Mouse (Mus musculus) liver, postnatal 0 days (tissue): ENCODE results near the gene Rpl18. TPM values are rescaled to one million over a fixed set of nuclear protein-coding genes. Genes with fewer than 3 reads are reported as not detected.

ENCODE experiments used
- ATAC-seq: fragments of 200-750 bp; cut with Nextera tagmentation; 2 replicates; pipeline ENCODE4 v1.8.0; 2017; ENCODE audit warnings: mild to moderate bottlenecking, moderate library complexity
- DNase-seq: peaks from one replicate; pipeline ENCODE4 v3.0.0-alpha.2; 2016
- H3K27ac ChIP-seq: fragments of 300-500 bp; sonication (generic); 2 replicates; pipeline ENCODE4 v1.5.1; 2014; ENCODE audit warnings: antibody characterized with exemption, moderate library complexity, mild to moderate bottlenecking, low read depth
- H3K27me3 ChIP-seq: fragments of 300-500 bp; sonication (generic); 2 replicates; pipeline ENCODE4 v1.6.1; 2014; ENCODE audit warnings: low read length, control low read depth, mixed read lengths; ENCODE audit not compliant: insufficient read depth
- H3K36me3 ChIP-seq: fragments of 300-500 bp; sonication (generic); replicated peaks from 2 replicates; pipeline ENCODE4 v1.6.1; 2014; ENCODE audit warnings: mild to moderate bottlenecking, control low read depth, low read length, moderate library complexity, mixed read lengths; ENCODE audit not compliant: insufficient read depth
- H3K4me1 ChIP-seq: fragments of 300-500 bp; sonication (generic); 2 replicates; pipeline ENCODE4 v1.6.1; 2014; ENCODE audit warnings: antibody characterized with exemption, mild to moderate bottlenecking, control low read depth; ENCODE audit not compliant: insufficient read depth
- H3K4me2 ChIP-seq: fragments of 300-500 bp; sonication (generic); 2 replicates; pipeline ENCODE4 v1.6.1; 2014; ENCODE audit warnings: low read depth, mild to moderate bottlenecking, low read length, moderate library complexity, mixed read lengths
- H3K4me3 ChIP-seq: fragments of 300-500 bp; sonication (generic); 2 replicates; pipeline ENCODE4 v1.5.1; 2014; ENCODE audit warnings: low read depth, low read length
- H3K9ac ChIP-seq: fragments of 300-500 bp; sonication (generic); replicated peaks from 2 replicates; pipeline ENCODE4 v1.6.1; 2014; ENCODE audit warnings: mild to moderate bottlenecking, moderate library complexity
- H3K9me3 ChIP-seq: fragments of 300-500 bp; sonication (generic); 2 replicates; pipeline ENCODE4 v1.6.1; 2016; ENCODE audit warnings: mild to moderate bottlenecking, control low read depth, low read length, mixed read lengths
- CTCF ChIP-seq: sonication (generic); IDR thresholded peaks from 2 replicates; pipeline ENCODE4 v1.5.1; 2016; ENCODE audit warnings: antibody characterized with exemption, low read depth
- EP300 ChIP-seq: IDR thresholded peaks from 2 replicates; pipeline ENCODE4 v1.6.1; 2016; ENCODE audit warnings: antibody characterized with exemption, low read depth, mild to moderate bottlenecking
- WGBS: fragments of 180-500 bp; shearing (Covaris S2); extraction: QIAGEN DNeasy Blood & Tissue Kit; methylation state at CpG from one replicate; pipeline ENCODE4 v1.1.7; 2014; ENCODE audit not compliant: insufficient replicate concordance; 5-methylcytosine and 5-hydroxymethylcytosine counted together
- polyA plus RNA-seq: library from polyadenylated mRNA; unstranded; fragments of >200 nt; fragmentation: Nextera tagmentation; extraction: Ambion mirVana; gene quantifications from 2 replicates; pipeline ENCODE4 v1.2.1, GENCODE M21; 2015

Rpl18 gene
- polyA plus RNA-seq, 1 experiment from 2014 or later, result 494 TPM

DNA sequence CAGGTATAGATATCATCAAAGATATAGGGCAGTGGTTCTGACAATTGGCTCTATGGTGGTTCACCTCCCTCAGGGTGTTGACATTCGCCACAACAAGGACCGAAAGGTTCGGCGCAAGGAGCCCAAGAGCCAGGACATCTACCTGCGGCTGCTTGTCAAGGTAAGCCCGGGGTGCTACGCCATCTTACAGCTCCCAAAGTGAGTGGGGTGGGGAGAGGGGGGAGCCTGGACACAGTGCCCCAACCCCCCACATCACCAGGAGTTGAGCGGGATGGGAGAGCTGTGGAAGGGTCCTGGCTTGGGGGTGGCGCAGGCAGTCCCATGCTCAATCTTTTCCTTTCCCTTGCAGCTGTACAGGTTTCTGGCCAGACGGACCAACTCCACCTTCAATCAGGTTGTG is 3.9 kb downstream of the Rpl18 start:
- peak overlapping the region; percentile 84 for H3K4me3 ChIP-seq
- peaks cover 21% of the 10 kb centered on the region for H3K36me3 ChIP-seq
- ATAC-seq (no peak), DNase-seq (no peak)
- H3K9me3 ChIP-seq, result no peaks in the 10 kb centered on the region
- peak overlapping the region; percentile 97 for H3K9ac ChIP-seq
- H3K27ac ChIP-seq, result peak overlapping the region; percentile 94; the same call in 1 of the 2 replicates
- WGBS, result 68% methylated on average over 10 of the region's 10 CpGs
- peak overlapping the region; percentile 89 for H3K4me2 ChIP-seq
- H3K4me1 ChIP-seq, result peaks cover 35% of the 10 kb centered on the region
- no peaks in the 10 kb centered on the region for H3K27me3 ChIP-seq
- no peak for TF ChIP-seq EP300
- TF ChIP-seq CTCF, result no peak

DNA sequence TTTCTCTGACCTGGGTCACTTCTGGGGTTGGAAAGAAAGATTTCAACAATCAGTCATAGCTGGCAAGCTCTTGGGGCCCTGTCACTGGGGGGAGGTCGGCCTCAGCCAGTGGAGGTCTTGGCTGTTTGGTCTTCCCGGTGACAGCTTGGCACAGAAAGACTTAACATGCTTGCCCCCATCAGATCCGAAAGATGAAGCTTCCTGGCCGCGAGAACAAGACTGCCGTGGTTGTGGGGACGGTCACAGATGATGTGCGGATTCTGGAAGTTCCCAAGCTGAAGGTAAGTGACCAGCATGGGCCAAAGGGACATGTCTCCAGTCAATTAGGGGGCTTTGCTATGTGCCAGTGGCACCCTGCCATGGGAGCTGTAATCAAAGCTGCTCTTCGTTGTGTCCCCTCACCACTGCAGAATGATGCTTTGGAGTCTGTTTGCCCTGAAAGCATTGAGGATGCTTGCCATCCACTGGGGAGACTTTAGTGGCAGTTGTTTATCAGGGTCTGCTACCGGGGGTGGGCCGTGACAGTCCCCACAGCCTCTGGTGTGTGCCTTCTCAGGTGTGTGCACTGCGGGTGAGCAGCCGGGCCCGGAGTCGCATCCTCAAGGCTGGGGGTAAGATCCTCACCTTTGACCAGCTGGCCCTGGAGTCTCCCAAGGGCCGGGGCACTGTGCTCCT is 4.6 kb downstream of the Rpl18 start:
- WGBS, result 88% methylated on average over 15 of the region's 16 CpGs
- Histone ChIP-seq H3K4me1 (peaks cover 28% of the 10 kb centered on the region), H3K36me3 (peaks cover 21% of the 10 kb centered on the region), H3K9me3 (no peaks in the 10 kb centered on the region), H3K27me3 (no peaks in the 10 kb centered on the region), H3K4me3 (no peak overlapping the region), H3K9ac (peak overlapping the region; percentile 97), H3K4me2 (peak overlapping the region; percentile 89), H3K27ac (no peak overlapping the region)
- DNase-seq (no peak), ATAC-seq (no peak)
- TF ChIP-seq EP300, result no peak
- no peak for TF ChIP-seq CTCF

DNA sequence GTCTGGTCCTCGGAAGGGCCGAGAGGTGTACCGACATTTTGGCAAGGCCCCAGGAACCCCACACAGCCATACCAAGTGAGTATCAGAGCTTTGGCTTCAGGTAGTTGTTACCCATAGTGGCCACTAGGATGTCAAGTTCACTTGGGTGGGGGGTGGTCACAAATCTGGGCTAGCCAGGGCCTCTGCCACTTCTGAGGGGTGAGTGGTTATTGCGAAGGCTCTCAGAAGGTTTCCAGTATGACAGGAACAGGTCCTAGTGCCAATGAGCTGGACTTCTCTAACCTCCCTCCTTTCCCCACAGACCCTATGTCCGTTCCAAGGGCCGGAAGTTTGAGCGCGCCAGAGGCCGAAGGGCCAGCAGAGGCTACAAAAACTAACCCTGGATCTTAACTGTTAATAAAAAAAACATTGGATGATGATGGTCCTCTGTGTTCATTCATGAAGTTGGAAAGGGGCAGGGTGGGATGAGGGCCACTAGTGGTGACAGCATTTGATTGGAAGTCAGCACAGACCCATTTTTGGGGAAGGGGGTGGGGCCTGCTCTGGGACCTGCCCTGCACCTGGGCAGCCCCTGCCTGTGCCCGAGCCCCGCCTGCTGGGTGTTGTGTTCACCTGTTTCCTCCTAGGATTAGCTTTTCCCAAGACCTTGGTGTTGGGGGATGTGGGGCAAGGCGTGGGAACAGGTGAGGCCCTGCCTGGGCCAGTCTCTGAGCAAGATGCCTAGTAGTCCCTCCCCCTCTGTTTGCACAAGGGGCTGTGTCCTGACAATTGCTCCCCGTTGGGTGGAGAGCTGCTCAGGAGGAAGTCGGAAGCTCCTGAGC is 5.4 kb downstream of the Rpl18 start, which contains the start of gene Fam83e:
Gene Fam83e (plus strand): TSS at position 800 of the 821 bp plus-strand sequence.
- ATAC-seq, result no peak
- DNase-seq, result no peak
- peaks cover 26% of the 10 kb centered on the region for H3K4me1 ChIP-seq
- H3K9me3 ChIP-seq, result no peaks in the 10 kb centered on the region
- no peak within 1 kb of the TSS for H3K4me2 ChIP-seq
- H3K27me3 ChIP-seq, result no peaks in the 10 kb centered on the region
- H3K9ac ChIP-seq, result no peak within 1 kb of the TSS
- 78% methylated on average over 14 of the region's 14 CpGs for WGBS
- H3K36me3 ChIP-seq, result peaks cover 21% of the 10 kb centered on the region
- TF ChIP-seq EP300, result no peak
- TF ChIP-seq CTCF, result peak; percentile 34
- H3K27ac ChIP-seq, result no peak within 1 kb of the TSS
- H3K4me3 ChIP-seq, result no peak within 1 kb of the TSS

DNA sequence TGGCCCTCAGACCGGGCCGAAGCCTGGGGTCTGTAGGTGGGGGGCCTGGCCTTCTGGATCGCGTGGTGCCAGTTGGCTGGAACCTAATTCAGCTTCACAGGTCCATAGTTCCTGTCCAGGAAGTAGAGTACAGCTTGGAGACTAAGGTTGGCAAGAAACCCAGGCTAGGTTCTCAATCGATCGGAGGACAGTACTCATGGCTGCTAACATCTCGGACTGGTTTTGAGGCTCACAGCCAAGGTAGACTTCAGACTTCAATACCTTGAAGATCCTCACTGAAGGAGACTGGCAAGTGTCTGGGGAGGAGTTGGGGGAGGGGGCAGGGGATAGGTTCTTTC is 5.9 kb downstream of the Rpl18 start:
- no peak for TF ChIP-seq CTCF
- TF ChIP-seq EP300, result no peak
- no peak overlapping the region for H3K4me2 ChIP-seq
- peaks cover 21% of the 10 kb centered on the region for H3K4me1 ChIP-seq
- no peak overlapping the region for H3K4me3 ChIP-seq
- no peaks in the 10 kb centered on the region for H3K9me3 ChIP-seq
- H3K27ac ChIP-seq, result no peak overlapping the region
- no peak overlapping the region for H3K9ac ChIP-seq
- peaks cover 21% of the 10 kb centered on the region for H3K36me3 ChIP-seq
- no peaks in the 10 kb centered on the region for H3K27me3 ChIP-seq
- DNase-seq (no peak), ATAC-seq (no peak)
- WGBS, result 70% methylated on average over 7 of the region's 7 CpGs

DNA sequence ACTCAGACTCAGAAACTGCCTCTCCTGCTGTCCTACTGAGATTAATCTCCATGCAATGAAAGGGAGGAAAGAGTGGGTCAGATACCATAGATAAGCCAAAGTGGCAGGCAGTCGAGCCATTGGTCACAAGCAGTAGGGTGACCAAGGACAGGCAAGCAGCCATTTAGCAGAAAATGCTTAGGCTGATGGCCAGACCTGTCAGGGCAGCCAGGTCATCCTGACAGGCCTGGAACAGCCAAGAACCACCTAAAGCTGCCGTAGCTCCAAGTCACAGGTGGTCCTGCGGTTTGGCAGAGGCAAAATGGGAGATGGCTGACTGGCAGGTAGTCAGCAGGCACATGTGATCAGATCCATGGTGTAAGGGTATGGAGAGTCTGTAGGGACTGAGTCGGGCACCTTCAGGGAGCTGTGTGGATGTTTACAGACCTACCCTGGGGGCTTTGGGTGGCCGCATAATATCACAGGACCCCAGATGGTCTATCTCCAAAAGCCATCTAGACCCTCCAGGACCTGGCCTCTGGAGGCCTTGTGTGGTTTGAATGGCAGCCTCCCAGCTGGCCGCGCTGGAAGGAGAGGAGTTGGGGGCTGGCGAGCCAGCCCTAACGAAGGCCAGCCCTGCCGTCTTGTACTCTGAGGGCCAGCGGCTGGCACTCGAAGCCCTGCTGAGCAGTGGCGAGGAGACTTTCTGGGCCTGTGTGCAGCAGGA is 6.5 kb downstream of the Rpl18 start:
- Histone ChIP-seq H3K9ac (no peak overlapping the region), H3K4me1 (peaks cover 16% of the 10 kb centered on the region), H3K27me3 (no peaks in the 10 kb centered on the region), H3K36me3 (peaks cover 21% of the 10 kb centered on the region), H3K27ac (no peak overlapping the region), H3K4me2 (no peak overlapping the region), H3K4me3 (no peak overlapping the region), H3K9me3 (no peaks in the 10 kb centered on the region)
- DNase-seq, result no peak
- ATAC-seq, result no peak
- TF ChIP-seq CTCF (no peak), EP300 (no peak)
- 76% methylated on average over 13 of the region's 13 CpGs for WGBS

DNA sequence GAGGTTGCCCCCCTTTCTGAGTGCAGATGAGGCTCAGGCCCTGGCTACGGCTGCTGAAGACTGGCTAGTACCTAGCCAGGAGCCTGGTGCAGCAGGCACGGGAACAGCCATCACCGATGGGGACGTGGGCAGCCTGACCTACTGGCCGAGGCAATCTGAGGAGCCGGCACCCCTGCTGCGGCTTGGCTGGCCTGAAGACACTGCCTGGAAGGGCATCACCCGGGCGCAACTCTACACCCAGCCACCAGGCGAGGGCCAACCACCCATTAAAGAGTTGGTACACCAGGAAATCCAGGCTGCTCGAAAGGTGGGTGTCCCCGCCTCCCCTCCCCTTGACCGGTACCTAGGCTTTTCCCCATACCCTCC is 7.1 kb downstream of the Rpl18 start:
- WGBS, result 79% methylated on average over 13 of the region's 13 CpGs

More for the DNA sequence above, 7.1 kb downstream of the Rpl18 start:
- H3K27me3 ChIP-seq, result no peaks in the 10 kb centered on the region
- DNase-seq, result peak; percentile 30
- H3K4me2 ChIP-seq, result no peak overlapping the region
- H3K27ac ChIP-seq, result no peak overlapping the region
- H3K36me3 ChIP-seq, result peaks cover 21% of the 10 kb centered on the region
- no peaks in the 10 kb centered on the region for H3K9me3 ChIP-seq
- ATAC-seq, result no peak
- TF ChIP-seq CTCF (no peak; the same call in 1 of the 2 replicates), EP300 (no peak)
- H3K9ac ChIP-seq, result no peak overlapping the region
- H3K4me1 ChIP-seq, result peaks cover 12% of the 10 kb centered on the region
- no peak overlapping the region for H3K4me3 ChIP-seq
